Mouse (Mus musculus) frontal cortex, postnatal 14 days (tissue): ENCODE measurements around the gene Gm10775.

Experiments used
- DNase-seq, 2 experiments: peaks; one replicate each; pipeline ENCODE4 v3.0.0; 2022; ENCODE audit warnings: low spot score in 2 of 2

Gene Gm10775

DNA sequence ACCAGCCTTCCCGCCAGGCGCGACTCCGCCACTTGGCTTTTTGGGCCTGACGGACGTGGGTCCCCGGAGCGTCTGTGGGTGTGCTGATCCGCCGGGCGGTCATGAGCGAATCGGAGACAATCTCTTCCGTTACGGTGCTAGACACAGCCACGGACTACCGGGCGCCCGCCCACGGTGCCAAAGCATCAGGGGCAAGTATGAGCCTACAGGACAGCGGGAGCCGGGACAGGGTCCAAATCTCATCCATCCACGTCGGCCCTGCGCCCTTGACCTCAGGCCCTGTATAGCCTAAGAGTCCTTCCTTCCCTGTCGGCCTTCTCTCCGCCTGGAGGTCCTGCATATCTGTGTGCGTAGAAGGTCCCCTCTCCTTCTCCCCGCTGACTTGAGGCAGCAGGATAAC is at the start of gene Gm10775:
TSS of gene Gm10775 (plus strand) at position 301 of the 400 bp plus-strand sequence.
- no peak for DNase-seq

DNA sequence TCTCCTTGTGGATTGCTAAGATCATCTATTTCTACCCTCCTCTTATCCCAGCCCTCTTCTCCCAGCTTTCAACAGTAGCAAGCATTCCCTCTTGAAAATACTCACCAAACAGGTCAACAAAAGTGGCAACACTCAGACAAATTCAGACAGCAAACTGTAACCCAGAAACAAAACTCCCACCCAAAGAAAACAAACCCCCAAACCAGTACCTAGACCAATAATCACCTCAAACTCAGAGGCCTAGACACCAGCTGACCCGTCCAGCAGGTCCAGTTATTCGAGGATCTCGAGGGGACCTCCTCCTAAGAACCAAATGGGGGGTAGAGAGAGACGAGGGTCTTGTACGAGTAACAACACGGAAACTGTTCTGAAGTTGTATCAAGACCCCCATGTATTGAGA is 33.4 kb upstream of the Gm10775 start:
- no peak for DNase-seq

DNA sequence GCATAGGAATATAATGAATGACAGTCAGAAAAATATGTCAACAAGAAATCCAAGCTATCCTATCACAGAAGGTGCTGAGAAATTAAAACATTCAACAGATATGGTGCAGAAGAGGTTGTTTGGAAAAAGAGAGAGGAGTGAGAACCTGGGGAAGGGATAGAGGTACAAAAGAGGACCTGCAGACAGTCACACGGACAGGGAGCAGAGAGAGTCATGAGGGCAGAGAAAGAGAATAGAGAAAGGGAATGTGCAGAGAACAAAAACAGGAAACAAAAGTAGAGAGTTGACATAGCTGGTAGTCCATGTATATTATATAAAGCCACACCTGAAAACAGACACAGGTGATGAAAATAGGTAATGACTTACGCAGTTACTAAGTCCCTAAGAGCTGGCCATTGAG is 32.7 kb upstream of the Gm10775 start:
- DNase-seq = no peak

DNA sequence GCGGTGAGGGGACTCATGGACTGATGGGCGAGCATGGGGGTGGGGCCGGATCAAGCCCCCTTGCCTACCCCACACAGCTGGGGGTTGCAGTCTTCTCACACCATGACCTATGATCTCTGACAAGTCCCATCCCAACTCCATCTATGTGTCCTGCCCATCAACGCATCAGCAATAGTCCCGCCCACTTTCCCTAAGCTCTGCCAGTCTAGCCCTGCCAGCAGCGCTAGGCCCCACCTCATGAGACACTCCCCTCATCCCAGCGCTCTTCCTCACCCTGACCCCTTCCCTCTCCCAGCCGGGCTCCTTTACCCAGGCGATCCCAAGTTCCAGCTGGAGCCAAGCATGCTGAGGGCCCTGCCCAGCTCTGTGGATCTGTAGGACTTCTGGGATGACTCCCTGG is 22.1 kb upstream of the Gm10775 start:
- no peak for DNase-seq

DNA sequence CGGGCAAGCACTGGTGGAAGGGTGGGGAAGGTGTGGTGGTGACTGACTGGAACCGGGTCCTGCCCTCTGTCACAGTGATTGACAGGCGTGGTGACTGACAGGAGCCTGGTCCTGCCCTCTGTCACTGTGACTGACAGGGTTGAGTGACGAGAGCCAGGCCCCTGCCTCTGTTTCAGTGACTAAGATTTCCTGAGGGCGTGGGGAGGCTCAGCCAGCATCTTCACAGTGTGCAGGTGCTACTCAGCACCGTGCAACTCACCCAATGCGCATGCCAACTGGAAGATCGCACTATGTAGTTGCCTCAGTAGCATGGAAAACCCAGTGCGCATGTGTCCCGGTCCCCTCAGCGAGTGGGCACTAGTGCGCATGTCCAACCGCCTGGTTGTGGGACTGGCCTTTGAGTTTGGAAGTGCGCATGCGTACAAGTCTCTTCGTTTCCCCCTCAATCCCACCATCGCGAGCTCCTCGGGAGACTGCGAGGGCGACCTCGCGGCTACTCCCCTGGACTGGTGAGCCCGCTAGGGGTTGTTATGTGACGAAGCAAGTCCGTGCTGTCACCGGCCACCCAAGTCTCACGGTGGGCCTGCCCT is 18.7 kb upstream of the Gm10775 start:
- DNase-seq = peak; percentile 96 to 97

DNA sequence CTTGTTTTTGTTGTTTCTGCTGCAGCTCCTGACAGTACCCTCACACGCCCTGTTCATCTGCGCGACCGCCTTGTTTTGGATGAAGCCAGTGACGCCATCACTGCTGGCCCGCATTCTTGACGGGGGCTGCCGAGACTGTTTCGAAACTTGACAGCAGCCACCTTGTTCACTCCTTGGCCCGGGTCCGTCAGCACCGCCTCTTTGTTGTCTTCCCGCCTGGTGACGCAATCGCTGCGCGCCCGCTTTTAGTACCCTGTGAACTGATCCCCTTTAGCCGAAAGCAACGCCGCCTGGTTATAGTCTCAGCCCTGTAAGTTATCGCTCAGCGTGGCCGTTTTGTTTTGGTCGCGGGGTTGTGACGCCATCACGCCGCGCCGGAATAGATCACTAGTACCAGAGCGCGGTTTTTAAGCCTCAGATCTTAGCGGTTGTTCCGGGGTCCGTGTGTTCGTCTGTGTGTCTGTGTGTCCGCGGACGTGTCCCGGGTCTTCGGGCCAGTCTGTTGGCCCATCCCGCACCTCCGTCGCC is 18.2 kb upstream of the Gm10775 start:
- peak; percentile 95 to 97 for DNase-seq

DNA sequence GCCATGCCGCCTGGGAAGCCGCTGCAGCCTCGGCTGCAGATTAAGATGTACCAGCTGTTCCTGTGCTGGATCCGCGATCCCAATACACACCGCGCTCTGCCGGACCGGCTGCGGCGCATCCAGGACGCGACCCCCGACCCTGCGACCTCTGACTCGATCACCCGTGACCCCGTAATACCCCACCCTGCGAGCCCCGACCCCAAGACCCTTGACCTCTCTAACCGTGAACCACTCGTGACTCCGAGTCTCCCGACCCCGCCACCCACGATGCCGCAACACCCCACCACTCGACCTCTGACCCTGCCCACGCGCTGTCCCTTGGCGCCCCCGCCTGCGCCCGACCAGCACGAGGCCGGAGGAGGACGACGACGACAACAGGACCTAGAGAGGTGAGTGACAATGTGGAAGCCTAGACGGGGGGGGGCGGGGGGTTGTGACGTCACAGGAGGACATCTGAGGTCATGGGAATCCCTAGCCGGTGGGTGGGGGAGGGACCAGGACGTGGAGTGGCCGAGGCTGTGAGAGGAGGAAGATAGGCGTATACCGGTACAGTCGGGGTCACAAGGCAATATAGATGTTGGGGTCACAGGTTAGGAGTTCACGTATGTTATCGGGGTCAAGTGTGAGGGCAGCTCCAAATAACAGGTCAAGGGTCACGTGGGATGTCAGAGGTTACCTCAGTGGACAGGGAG is 17.6 kb upstream of the Gm10775 start:
- peak in 1 of 2 experiments; percentile 62 for DNase-seq

DNA sequence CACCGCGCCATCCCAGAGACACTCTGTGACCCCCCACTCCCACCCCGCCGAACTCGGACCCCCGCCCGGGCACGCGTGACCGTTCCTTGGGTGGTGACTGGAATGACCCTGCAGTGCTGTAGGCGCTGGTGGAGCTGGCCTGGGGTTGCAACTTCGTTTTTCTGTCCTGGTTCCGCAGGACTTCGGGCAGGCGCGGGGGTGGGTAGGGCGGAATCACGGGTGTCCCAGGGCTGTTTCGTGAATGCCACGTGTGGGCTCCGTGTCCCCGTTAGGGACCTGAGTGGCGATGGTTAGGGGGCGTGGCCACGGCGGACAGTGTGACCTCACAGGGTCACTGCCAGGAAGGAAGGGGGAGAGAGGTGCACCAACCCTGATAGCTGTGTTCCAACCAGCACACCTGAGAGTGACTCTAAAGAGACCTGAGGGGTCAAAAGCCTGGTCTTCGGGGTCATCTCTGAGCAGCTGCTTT is 17.0 kb upstream of the Gm10775 start:
- no peak for DNase-seq

DNA sequence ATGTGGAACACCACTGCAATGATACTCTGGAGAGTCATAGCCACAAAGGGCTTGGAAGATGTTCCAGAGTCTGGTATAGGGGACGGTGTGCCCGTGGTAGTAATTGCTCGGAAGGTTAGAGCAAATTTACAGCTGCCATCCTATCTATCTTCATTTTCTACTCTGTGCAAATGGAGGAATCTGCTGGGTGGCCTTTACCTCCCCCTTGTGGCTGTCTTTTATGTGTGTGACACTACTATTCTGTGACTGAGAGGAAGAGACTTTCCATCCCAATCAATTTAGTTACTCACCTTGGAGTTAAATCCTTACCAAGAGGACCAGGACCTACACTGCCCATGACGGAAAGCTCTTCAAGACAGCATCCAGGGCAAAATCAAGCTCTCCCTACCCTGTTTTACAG is 16.1 kb upstream of the Gm10775 start:
- DNase-seq = no peak

DNA sequence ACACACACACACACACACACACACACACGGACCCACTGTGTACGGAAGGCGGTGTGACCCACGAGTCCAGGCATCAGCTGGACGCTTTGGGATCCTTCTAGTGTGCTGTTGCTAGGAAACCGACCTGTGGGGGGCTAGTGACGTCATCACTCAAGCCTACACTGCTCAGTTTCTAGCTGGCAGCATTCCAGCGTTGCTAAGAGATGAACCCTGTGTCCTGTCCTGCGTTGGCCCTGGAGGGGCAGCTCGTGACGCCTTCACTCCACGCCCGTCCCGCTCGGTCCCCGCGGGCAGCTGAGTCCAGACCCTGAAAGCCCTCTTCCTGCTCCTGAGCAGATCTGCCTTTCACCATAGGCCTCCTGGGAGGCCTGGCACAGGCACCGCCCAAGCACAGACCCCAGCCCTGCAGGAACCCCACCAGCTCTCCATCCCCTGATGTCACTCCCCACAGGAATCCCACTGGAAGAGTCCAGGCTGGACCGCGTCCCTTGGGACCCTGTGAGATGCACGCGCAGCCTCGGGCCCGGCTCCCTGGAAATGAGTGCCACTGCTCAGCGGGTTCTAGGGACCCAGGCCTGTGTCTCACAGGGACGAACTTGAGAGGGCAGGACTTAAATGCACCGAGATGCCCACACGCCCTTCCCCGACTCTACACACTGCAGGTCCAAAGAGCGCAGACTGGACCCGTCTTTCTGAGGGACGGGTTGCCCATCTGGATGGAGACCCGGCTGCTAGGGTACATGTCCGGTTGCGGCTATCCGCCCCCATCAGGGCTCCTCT is 974 bp upstream of the Gm10775 start:
- peak; percentile 71 to 85 for DNase-seq

DNA sequence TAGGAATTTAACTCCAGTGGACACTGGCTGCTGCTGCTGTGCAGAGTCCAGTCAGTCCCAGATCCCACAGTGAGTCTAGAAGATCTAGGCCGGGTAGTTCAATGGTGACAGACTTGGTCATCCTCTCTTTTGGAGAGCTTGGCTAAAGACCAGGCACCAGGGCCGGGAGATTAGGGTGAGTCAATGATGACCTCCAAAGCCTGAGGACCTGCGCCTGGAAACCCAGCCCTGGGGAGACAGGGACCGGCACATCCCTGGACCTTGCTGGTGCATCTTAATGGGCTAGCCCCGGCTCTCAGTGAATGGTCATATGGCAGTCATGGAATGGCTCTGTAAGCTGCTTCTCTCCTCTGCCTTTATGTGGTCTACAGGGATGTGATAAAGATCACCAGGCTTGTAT is 2.7 kb downstream of the Gm10775 start:
- no peak for DNase-seq

DNA sequence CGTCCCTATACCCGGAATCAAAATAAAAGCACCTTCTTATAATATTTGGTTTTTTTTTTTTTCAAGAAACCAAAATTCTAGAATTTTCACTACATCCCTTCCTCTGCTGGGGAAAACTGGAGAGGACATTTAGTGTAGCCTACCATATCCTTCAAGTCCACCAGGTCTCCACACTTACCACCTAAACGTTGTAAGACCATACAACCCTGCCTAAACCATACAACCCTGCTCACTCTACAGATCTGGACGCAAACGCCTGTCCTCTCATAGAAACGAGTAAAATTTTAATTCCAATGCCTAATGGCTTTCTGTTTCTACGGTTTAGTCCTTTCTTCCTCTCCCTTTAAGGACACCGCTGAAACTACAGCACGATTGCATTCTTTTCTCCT is 18.6 kb downstream of the Gm10775 start:
- DNase-seq = no peak

DNA sequence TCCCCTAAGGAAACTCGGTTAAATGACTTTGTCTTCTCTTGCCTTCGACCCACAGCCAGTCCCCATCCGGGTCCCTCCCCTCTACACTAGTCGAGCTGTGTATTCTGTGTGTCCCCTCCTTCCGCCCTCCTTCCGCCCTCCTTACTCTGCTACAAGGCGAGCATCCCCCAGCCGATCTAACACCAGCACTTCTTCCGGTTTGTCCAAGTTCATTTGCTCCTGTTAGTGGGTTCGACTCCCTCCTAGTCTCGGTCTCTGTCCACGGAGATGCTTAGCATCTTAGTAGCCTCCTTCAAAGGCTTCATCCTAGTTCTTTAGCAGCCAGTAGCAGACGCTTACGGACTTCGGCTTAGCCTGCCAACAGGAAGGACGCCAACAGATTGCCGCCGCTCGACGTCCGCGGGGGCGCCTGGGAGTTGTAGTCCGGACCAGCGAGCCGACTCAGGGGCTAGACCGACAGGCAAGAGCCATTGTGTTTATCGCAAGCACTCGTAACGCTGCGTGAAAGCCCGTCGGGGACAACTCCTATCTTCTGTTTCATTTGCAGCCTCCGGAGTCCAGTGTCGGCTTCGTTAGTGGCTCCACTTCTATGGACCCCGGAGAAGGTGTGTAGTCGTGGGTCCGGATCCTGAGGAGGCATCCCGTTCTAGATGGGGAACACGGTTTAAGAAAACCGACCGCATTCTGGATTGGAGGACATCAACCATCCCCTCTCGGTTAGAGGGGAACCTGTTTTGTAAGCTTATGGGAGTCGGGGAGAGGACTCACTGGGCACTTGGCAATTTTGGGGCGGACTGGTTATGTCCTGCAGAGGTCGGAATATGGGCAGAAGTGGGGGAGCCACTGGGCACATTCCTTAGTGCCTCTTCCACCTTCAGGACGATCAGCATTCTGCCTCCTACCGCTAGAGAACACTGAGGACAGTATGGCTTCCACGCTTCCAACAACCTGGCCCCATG is 19.3 kb downstream of the Gm10775 start, which contains the start of gene Zfp369:
TSS of gene Zfp369 (plus strand) at position 432 of the 959 bp plus-strand sequence.
- DNase-seq = peak; percentile 90

DNA sequence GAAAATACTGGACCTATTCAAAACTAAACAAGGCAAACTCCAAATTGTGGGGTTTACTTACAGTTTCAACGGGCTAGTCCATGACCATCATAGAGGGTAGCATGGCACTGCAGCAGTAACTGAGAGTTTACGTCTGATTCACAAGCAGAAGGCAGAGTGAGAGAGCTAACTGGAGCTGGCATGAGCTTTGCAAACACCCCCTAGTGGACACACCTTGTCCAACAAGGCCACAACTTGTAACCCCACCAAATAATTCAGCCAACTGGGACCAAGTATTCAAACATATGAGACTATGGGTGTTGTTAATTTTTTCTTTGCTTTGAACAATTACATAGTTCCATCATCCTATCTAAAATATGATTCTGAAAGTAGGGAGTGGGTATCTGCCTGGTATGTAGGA is 27.4 kb downstream of the Gm10775 start:
- DNase-seq = no peak

DNA sequence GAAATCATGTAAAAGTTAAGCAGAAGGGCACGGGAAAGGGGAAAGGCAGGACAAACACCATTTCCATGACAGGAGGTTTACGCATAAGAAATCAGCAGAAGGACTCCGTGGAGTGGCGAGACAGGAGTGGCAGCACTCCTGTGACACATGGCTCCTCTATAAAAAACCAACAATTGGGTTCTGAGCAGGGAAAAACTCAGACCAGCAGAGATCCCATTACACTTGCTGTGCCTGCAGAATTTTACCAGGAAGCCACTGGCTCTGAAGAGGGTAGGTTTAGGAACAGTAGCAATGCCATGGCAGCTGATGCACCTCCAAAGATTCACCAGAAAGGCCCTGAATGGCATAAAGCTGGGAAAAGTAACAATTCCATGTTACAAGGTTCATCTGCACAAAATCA is 37.0 kb downstream of the Gm10775 start:
- DNase-seq = no peak
